Mouse (Mus musculus) MEL (cell line): ENCODE data around the gene Arhgap24. TPM values are rescaled to one million over a fixed set of nuclear protein-coding genes. Genes with fewer than 3 reads are reported as not detected.

Experiments
- DNase-seq: peaks from one replicate; pipeline ENCODE4 v3.0.0; 2011; ENCODE audit warnings: low read depth, low spot score
- H3K27ac ChIP-seq: 2 replicates; pipeline ENCODE4 v1.5.1; 2012; ENCODE audit warnings: low read depth, mild to moderate bottlenecking, control low read depth, low read length, moderate library complexity; ENCODE audit not compliant: control insufficient read depth
- H3K27me3 ChIP-seq, 2 experiments: fragments of 150-350 bp in 1 of 2; sonication (generic) in 1 of 2; 2 replicates each; pipeline ENCODE4 v1.6.1; 2012; ENCODE audit warnings: low read length in 2 of 2, mild to moderate bottlenecking in 2 of 2, improper control_type of control experiment in 1 of 2, moderate library complexity in 1 of 2; ENCODE audit not compliant: insufficient read depth in 2 of 2, control insufficient read depth in 1 of 2
- H3K36me3 ChIP-seq, 2 experiments: 2 replicates each; pipeline ENCODE4 v1.6.1; 2012 to 2014; ENCODE audit warnings: low read length in 2 of 2, improper control_type of control experiment in 1 of 2, inconsistent platforms in 1 of 2, mild to moderate bottlenecking in 1 of 2; ENCODE audit not compliant: insufficient read depth in 2 of 2, control insufficient read depth in 1 of 2
- H3K4me1 ChIP-seq, 2 experiments: fragments of 150-350 bp in 1 of 2; sonication (generic) in 1 of 2; 2 replicates each; pipeline ENCODE4 v1.6.1; 2012; ENCODE audit warnings: low read length in 2 of 2, improper control_type of control experiment in 1 of 2, mild to moderate bottlenecking in 1 of 2; ENCODE audit not compliant: insufficient read depth in 2 of 2, control insufficient read depth in 1 of 2
- H3K4me3 ChIP-seq, 2 experiments: fragments of 150-350 bp in 1 of 2; sonication (generic) in 1 of 2; 2 replicates each; pipeline ENCODE4 v1.5.1; 2012; ENCODE audit warnings: low read depth in 2 of 2, low read length in 2 of 2, mild to moderate bottlenecking in 2 of 2, moderate library complexity in 2 of 2, control low read depth in 1 of 2, improper control_type of control experiment in 1 of 2; ENCODE audit not compliant: control insufficient read depth in 1 of 2, insufficient read depth in 1 of 2
- H3K79me2 ChIP-seq: 2 replicates; pipeline ENCODE4 v1.6.1; 2012; ENCODE audit warnings: mild to moderate bottlenecking, low read length, moderate library complexity; ENCODE audit not compliant: control insufficient read depth, poor library complexity, insufficient read depth
- H3K9ac ChIP-seq: 2 replicates; pipeline ENCODE4 v1.6.1; 2012; ENCODE audit warnings: low read depth, mild to moderate bottlenecking, control low read depth, low read length, moderate library complexity; ENCODE audit not compliant: control insufficient read depth, poor library complexity, severe bottlenecking
- H3K9me3 ChIP-seq: fragments of 150-350 bp; sonication (generic); replicated peaks from 2 replicates; pipeline ENCODE4 v1.6.1; 2012; ENCODE audit warnings: mild to moderate bottlenecking, low read length, improper control_type of control experiment, moderate library complexity; ENCODE audit not compliant: insufficient read depth
- CHD2 ChIP-seq: IDR thresholded peaks from 2 replicates; pipeline ENCODE4 v1.6.1; 2011; ENCODE audit warnings: low read length, improper control_type of control experiment
- ETS1 ChIP-seq: IDR thresholded peaks from 2 replicates; pipeline ENCODE4 v1.6.1; 2012; ENCODE audit warnings: low read depth, mild to moderate bottlenecking, inconsistent platforms, low read length, improper control_type of control experiment, moderate library complexity
- GABPA ChIP-seq: IDR thresholded peaks from 2 replicates; pipeline ENCODE4 v1.6.1; 2012; ENCODE audit warnings: low read depth, mild to moderate bottlenecking, inconsistent platforms, low read length, improper control_type of control experiment, moderate library complexity
- HCFC1 ChIP-seq: IDR thresholded peaks from 2 replicates; pipeline ENCODE4 v1.6.1; 2012; ENCODE audit warnings: low read depth, mild to moderate bottlenecking, inconsistent platforms, low read length, improper control_type of control experiment, moderate library complexity
- MAFK ChIP-seq: IDR thresholded peaks from 2 replicates; pipeline ENCODE4 v1.6.1; 2011; ENCODE audit warnings: low read depth, mild to moderate bottlenecking, low read length, improper control_type of control experiment, borderline replicate concordance
- MAX ChIP-seq: IDR thresholded peaks from 2 replicates; pipeline ENCODE4 v1.6.1; 2011; ENCODE audit warnings: low read length, improper control_type of control experiment
- MAZ ChIP-seq: IDR thresholded peaks from 2 replicates; pipeline ENCODE4 v1.6.1; 2012; ENCODE audit warnings: low read depth, mild to moderate bottlenecking, inconsistent platforms, low read length, improper control_type of control experiment
- MXI1 ChIP-seq: IDR thresholded peaks from 2 replicates; pipeline ENCODE4 v1.6.1; 2011; ENCODE audit warnings: mild to moderate bottlenecking, low read depth, low read length, improper control_type of control experiment
- MYB ChIP-seq: IDR thresholded peaks from 2 replicates; pipeline ENCODE4 v1.6.1; 2011; ENCODE audit warnings: mild to moderate bottlenecking, low read depth, low read length, improper control_type of control experiment
- MYC ChIP-seq: IDR thresholded peaks from 2 replicates; pipeline ENCODE4 v1.6.1; 2011; ENCODE audit warnings: low read depth, mild to moderate bottlenecking, low read length, improper control_type of control experiment, moderate library complexity
- NRF1 ChIP-seq: IDR thresholded peaks from 2 replicates; pipeline ENCODE4 v1.6.1; 2014; ENCODE audit warnings: low read depth, mild to moderate bottlenecking, inconsistent platforms, low read length, improper control_type of control experiment, moderate library complexity; ENCODE audit not compliant: poor library complexity, insufficient read depth, severe bottlenecking
- POLR2AphosphoS2 ChIP-seq: IDR thresholded peaks from 2 replicates; pipeline ENCODE4 v1.6.1; 2011; ENCODE audit warnings: low read length, improper control_type of control experiment
- RCOR1 ChIP-seq: IDR thresholded peaks from 2 replicates; pipeline ENCODE4 v1.6.1; 2012; ENCODE audit warnings: low read depth, mild to moderate bottlenecking, inconsistent platforms, low read length, improper control_type of control experiment
- UBTF ChIP-seq: IDR thresholded peaks from 2 replicates; pipeline ENCODE4 v1.6.1; 2012; ENCODE audit warnings: low read depth, mild to moderate bottlenecking, inconsistent platforms, low read length, improper control_type of control experiment, moderate library complexity, borderline replicate concordance; ENCODE audit not compliant: insufficient read depth
- USF2 ChIP-seq, 2 experiments: IDR thresholded peaks; 2 replicates each; pipeline ENCODE4 v1.6.1; 2011 to 2012; ENCODE audit warnings: improper control_type of control experiment in 2 of 2, low read length in 2 of 2, borderline replicate concordance in 1 of 2, inconsistent platforms in 1 of 2, low read depth in 1 of 2, mild to moderate bottlenecking in 1 of 2; ENCODE audit not compliant: insufficient read depth in 1 of 2
- ZC3H11A ChIP-seq: IDR thresholded peaks from 2 replicates; pipeline ENCODE4 v1.6.1; 2012; ENCODE audit warnings: low read depth, mild to moderate bottlenecking, inconsistent platforms, low read length, improper control_type of control experiment
- ZNF384 ChIP-seq: IDR thresholded peaks from 2 replicates; pipeline ENCODE4 v1.6.1; 2012; ENCODE audit warnings: low read depth, mild to moderate bottlenecking, inconsistent platforms, low read length, improper control_type of control experiment
- polyA plus RNA-seq, 2 experiments: library from polyadenylated mRNA; stranded (reverse) in 1 of 2; unstranded in 1 of 2; fragments of >175 nt in 1 of 2; fragments of >200 nt in 1 of 2; gene quantifications; 2 replicates each; pipeline versions ENCODE4 v1.2.1 to v1.2.4; 2012; ENCODE audit warnings: low replicate concordance in 2 of 2, low read depth in 1 of 2; ENCODE audit not compliant: insufficient read length in 2 of 2, insufficient read depth in 1 of 2, missing spikeins in 1 of 2
- total RNA-seq: library from RNA; depleted of rRNA; stranded (reverse); fragments of 300-350 nt; gene quantifications from 2 replicates; pipeline ENCODE4 v1.2.3, GENCODE M21; 2012

Arhgap24 gene
- total and polyA plus RNA-seq, 3 experiments, result not detected

GRCm38 (mm10) chr5:102813271-102813670 is 332.1 kb downstream of the Arhgap24 start:
- Histone ChIP-seq H3K79me2 (no peaks in the 10 kb centered on the region), H3K9me3 (no peaks in the 10 kb centered on the region), H3K27ac (no peak overlapping the region), H3K4me3 (no peak overlapping the region), H3K9ac (no peak overlapping the region), H3K27me3 (no peaks in the 10 kb centered on the region; a peak in 1 of 4 replicates), H3K4me1 (no peaks in the 10 kb centered on the region), H3K36me3 (no peaks in the 10 kb centered on the region)
- no peak for TF ChIP-seq NRF1
- TF ChIP-seq POLR2AphosphoS2, result no peak
- no peak for TF ChIP-seq MYB
- TF ChIP-seq CHD2, result no peak
- TF ChIP-seq MAZ, result no peak
- no peak for DNase-seq

DNA sequence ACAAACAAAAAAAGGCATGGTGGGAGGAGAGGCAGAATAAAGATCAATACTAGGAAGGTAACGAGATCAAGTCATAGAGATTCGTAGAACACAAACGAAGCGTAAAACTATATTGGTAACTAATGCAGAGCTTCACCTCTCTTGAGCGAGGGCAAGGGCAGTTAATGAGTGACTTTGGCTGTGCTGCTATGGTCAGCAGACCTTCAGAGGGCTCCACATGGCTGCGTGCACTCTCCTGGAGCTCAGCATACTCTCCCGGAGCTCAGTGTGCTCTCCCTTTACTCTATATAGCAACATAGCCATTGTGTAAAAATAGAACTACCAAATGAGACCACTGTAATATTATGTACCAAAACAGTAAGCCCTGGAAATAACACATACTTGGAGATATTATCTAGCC is 336.4 kb downstream of the Arhgap24 start:
- TF ChIP-seq RCOR1 (no peak), MYC (no peak), MAFK (no peak), GABPA (no peak), HCFC1 (no peak), USF2 (IDR thresholded peaks at IDR 0.05; ENCODE audit: borderline replicate concordance in 1 of 2, insufficient read depth in 1 of 2, low read depth in 1 of 2, low read length in 2 of 2) (no peak), ZC3H11A (no peak), UBTF (no peak), ZNF384 (no peak), ETS1 (no peak), MXI1 (no peak)
- no peaks in the 10 kb centered on the region; a peak in 1 of 4 replicates for H3K27me3 ChIP-seq
- H3K36me3 ChIP-seq, result no peaks in the 10 kb centered on the region
- H3K79me2 ChIP-seq, result no peaks in the 10 kb centered on the region
- H3K4me3 ChIP-seq, result no peak overlapping the region
- H3K4me1 ChIP-seq, result no peaks in the 10 kb centered on the region
- no peak for DNase-seq
- H3K9me3 ChIP-seq, result no peaks in the 10 kb centered on the region
- no peak overlapping the region for H3K9ac ChIP-seq
- H3K27ac ChIP-seq, result no peak overlapping the region

DNA sequence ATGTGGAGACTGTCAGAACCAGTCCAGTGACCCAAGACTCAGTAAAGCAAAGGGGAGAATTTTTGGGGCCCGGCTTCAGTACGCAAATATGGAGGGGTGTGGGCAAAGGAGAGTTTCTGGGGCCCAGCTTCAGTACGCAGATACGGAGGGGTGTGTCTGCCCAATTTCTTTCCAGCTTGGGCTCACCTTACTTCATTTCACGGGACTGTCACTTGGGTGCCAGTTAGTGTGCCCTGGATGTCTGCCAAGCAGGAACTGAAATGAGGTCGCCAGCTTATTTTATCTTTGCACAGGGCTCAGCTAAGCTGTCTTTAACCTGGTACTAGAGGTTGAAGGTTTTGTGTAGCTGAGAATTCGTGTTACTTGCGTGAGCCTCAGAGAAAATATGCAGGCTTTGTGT is 344.3 kb downstream of the Arhgap24 start:
- Histone ChIP-seq H3K4me1 (no peaks in the 10 kb centered on the region), H3K36me3 (no peaks in the 10 kb centered on the region), H3K9me3 (no peaks in the 10 kb centered on the region), H3K27me3 (no peaks in the 10 kb centered on the region), H3K4me3 (no peak overlapping the region)
- no peak for DNase-seq
- no peak for TF ChIP-seq MAX
- TF ChIP-seq, all 39 proteins: peak for 0
- Histone ChIP-seq H3K79me2 (no peaks in the 10 kb centered on the region), H3K9ac (no peak overlapping the region), H3K27ac (no peak overlapping the region)
